8 mouse cellular contexts compared by ENCODE assay signal in the genomic region with DNA sequence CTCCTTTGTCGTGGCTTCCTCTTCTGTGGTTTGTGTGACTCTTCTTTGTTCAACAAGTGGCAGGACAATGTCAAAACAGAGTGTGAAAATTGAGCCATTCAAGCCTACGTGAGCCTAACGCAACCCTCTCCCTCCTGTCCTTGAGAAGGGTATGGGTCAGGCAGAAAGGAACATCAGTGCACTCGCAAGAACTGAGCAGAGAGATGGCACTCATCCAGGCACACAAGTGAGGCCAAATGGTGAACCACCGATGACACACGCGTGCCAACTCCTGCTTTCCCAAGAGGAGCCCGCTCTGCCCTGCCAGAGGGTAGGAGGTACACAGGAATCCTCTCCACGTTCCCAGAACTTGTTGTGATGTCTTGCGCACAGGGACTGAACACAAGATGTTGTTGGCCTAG. TPM values are rescaled to one million over a fixed set of nuclear protein-coding genes. Genes with fewer than 3 reads are reported as not detected.
DNase-seq lines count a peak whose midpoint lies in the region; ATAC-seq lines count a peak whose summit lies in the region.

No protein-coding gene starts in this region.

- no peak overlapping the region for H3K4me2 ChIP-seq in intestine, embryonic 15.5 days (replicated peaks)

- DNase-seq in retina, postnatal 1 day: peak; percentile 4
- no peak for DNase-seq in retina, embryonic 14.5 days (ENCODE audit: low spot score)
- peak; percentile 74 for DNase-seq in cerebellum, adult 11 months
- DNase-seq in heart, adult 9 months (ENCODE audit: low spot score in 2 of 2): peak; percentile 53 to 74
- DNase-seq in skeletal muscle tissue, adult 2 months (ENCODE audit: low read depth, low spot score): peak; percentile 83
- no peak for DNase-seq in c-Kit-positive CD71-positive TER-119-positive erythroid progenitor cells, embryonic 14.5 days (ENCODE audit: low spot score)
- no peak for DNase-seq in embryo, embryonic 10 days (ENCODE audit: low spot score)

- H3K27ac ChIP-seq in intestine, embryonic 15.5 days: no peak overlapping the region

- no peak overlapping the region for H3K9ac ChIP-seq in intestine, embryonic 15.5 days

- WGBS in intestine, embryonic 15.5 days: 85% methylated on average over 10 of the region's 10 CpGs

- H3K9me3 ChIP-seq in intestine, embryonic 15.5 days: no peaks in the 10 kb centered on the region

- H3K4me3 ChIP-seq in intestine, embryonic 15.5 days (replicated peaks): no peak overlapping the region

- H3K4me1 ChIP-seq in intestine, embryonic 15.5 days (replicated peaks): 0 out of 2 replicates have a peak, but pooled peaks cover 4% of the 10 kb centered on the region

- no peaks in the 10 kb centered on the region for H3K36me3 ChIP-seq in intestine, embryonic 15.5 days

- no peaks in the 10 kb centered on the region for H3K27me3 ChIP-seq in intestine, embryonic 15.5 days (replicated peaks)

- no peak for ATAC-seq in intestine, embryonic 15.5 days

RNA-seq across cellular contexts. Expression of a gene that starts 50.2 kb away (rescaled TPM):
- polyA plus RNA-seq in intestine, embryonic 15.5 days (2015; fragmentation: Nextera tagmentation; extraction: Ambion mirVana): 1.5 and 1.7 TPM in 2 replicates

Comparison
In these comparisons a context has a peak if more than half of its experiments do, and no peak if none do; other contexts are left out.
1. DNase-seq: peak in retina, postnatal 1 day (single experiment), cerebellum, adult 11 months (single experiment), heart, adult 9 months (2 of 2) and skeletal muscle tissue, adult 2 months (single experiment); none in retina, embryonic 14.5 days (single experiment), c-Kit-positive CD71-positive TER-119-positive erythroid progenitor cells, embryonic 14.5 days (single experiment) and embryo, embryonic 10 days (single experiment).